In genomic region chr1:137898397-137898796, GRCm38 (mm10) we compare ENCODE assay signal across 8 mouse cellular contexts.
A peak's percentile ranks its signal among the peaks of the same experiment; 100 is the strongest.
DNase-seq lines count a peak whose midpoint lies in the region; ATAC-seq and TF ChIP-seq lines count a peak whose summit lies in the region.

No protein-coding gene starts in this region.

- peak; percentile 92 for TF ChIP-seq POLR2A in myocyte (IDR thresholded peaks at IDR 0.05; ENCODE audit: insufficient read length, low read depth)

- no peak overlapping the region for H3ac ChIP-seq in myocyte (ENCODE audit: control insufficient read depth, insufficient read length)

- peaks cover 41% of the 10 kb centered on the region for H3K79me2 ChIP-seq in myocyte (ENCODE audit: control insufficient read depth, insufficient read depth)

- no peaks in the 10 kb centered on the region for H3K9me3 ChIP-seq in forebrain, embryonic 10.5 days
- H3K9me3 ChIP-seq in heart, embryonic 14.5 days (ENCODE audit: control insufficient read depth, low read length) = no peaks in the 10 kb centered on the region
- H3K9me3 ChIP-seq in liver, embryonic 11.5 days (ENCODE audit: control insufficient read depth, low read length) = no peaks in the 10 kb centered on the region

- peak; percentile 82 for DNase-seq in c-Kit-positive CD71-positive TER-119-negative erythroid progenitor cells, embryonic 14.5 days (ENCODE audit: low read depth)
- peak; percentile 80 for DNase-seq in forebrain, embryonic 10.5 days (ENCODE audit: extremely low spot score, low spot score)
- peak; percentile 91 for DNase-seq in kidney, postnatal 10 days
- peak; percentile 75 for DNase-seq in liver, embryonic 11.5 days (ENCODE audit: low spot score)
- DNase-seq in spleen, postnatal 4 days (ENCODE audit: low spot score in 2 of 2) = peak; percentile 69 to 77

- H3K36me3 ChIP-seq in forebrain, embryonic 10.5 days (replicated peaks) = peaks cover 7% of the 10 kb centered on the region; the same call in 1 of the 2 replicates
- 0 out of 2 replicates have a peak, but pooled peaks cover 6% of the 10 kb centered on the region for H3K36me3 ChIP-seq in heart, embryonic 14.5 days (ENCODE audit: control insufficient read depth, insufficient read depth, low read length)
- H3K36me3 ChIP-seq in liver, embryonic 11.5 days (ENCODE audit: control insufficient read depth, insufficient read depth, low read length) = no peaks in the 10 kb centered on the region
- peaks cover 5% of the 10 kb centered on the region for H3K36me3 ChIP-seq in myocyte (ENCODE audit: control insufficient read depth, insufficient read depth)

- peak overlapping the region; percentile 95 for H3K27ac ChIP-seq in forebrain, embryonic 10.5 days
- peak overlapping the region; percentile 94 to 98 for H3K27ac ChIP-seq in heart, embryonic 14.5 days (replicated peaks in 1 of 2; ENCODE audit: control insufficient read depth in 1 of 2, insufficient read depth in 1 of 2, low read depth in 2 of 2, low read length in 2 of 2)
- peak overlapping the region; percentile 77; the same call in 1 of the 2 replicates for H3K27ac ChIP-seq in liver, embryonic 11.5 days (ENCODE audit: low read depth, low read length)

- H3K4me3 ChIP-seq in forebrain, embryonic 10.5 days = peak overlapping the region; percentile 75
- H3K4me3 ChIP-seq in heart, embryonic 14.5 days (ENCODE audit: control insufficient read depth in 1 of 2, insufficient read depth in 1 of 2, low read depth in 1 of 2, low read length in 2 of 2) = peak overlapping the region; percentile 76 to 84
- H3K4me3 ChIP-seq in liver, embryonic 11.5 days (ENCODE audit: low read depth, low read length) = peak overlapping the region; percentile 68
- H3K4me3 ChIP-seq in myocyte = peak overlapping the region; percentile 61

- H3K9ac ChIP-seq in heart, embryonic 14.5 days (ENCODE audit: low read length) = peak overlapping the region; percentile 97
- peak overlapping the region; percentile 74 for H3K9ac ChIP-seq in liver, embryonic 11.5 days (ENCODE audit: low read depth, low read length)

- H3K4me1 ChIP-seq in forebrain, embryonic 10.5 days = peaks cover 35% of the 10 kb centered on the region
- peaks cover 0 to 14% of the 10 kb centered on the region in 2 experiments; a peak in 2 of 4 replicates for H3K4me1 ChIP-seq in heart, embryonic 14.5 days (ENCODE audit: control insufficient read depth in 2 of 2, insufficient read depth in 2 of 2, low read length in 2 of 2)
- H3K4me1 ChIP-seq in liver, embryonic 11.5 days (replicated peaks; ENCODE audit: control insufficient read depth, insufficient read depth, low read length) = no peaks in the 10 kb centered on the region

- WGBS in forebrain, embryonic 10.5 days = under 1% methylated on average over 11 of the region's 11 CpGs
- WGBS in heart, embryonic 14.5 days = under 1% methylated on average over 11 of the region's 11 CpGs
- under 1% methylated on average over 11 of the region's 11 CpGs for WGBS in liver, embryonic 11.5 days

- H3K4me2 ChIP-seq in heart, embryonic 14.5 days (ENCODE audit: low read length) = peak overlapping the region; percentile 72
- peak overlapping the region; percentile 85 for H3K4me2 ChIP-seq in liver, embryonic 11.5 days
- peak overlapping the region; percentile 75 for H3K4me2 ChIP-seq in myocyte (ENCODE audit: low read depth)

- no peaks in the 10 kb centered on the region for H3K27me3 ChIP-seq in forebrain, embryonic 10.5 days (ENCODE audit: poor library complexity, severe bottlenecking)
- H3K27me3 ChIP-seq in heart, embryonic 14.5 days (ENCODE audit: control insufficient read depth, insufficient read depth, low read length) = no peaks in the 10 kb centered on the region
- no peaks in the 10 kb centered on the region for H3K27me3 ChIP-seq in liver, embryonic 11.5 days (replicated peaks; ENCODE audit: control insufficient read depth, insufficient read depth, low read length)
- no peaks in the 10 kb centered on the region for H3K27me3 ChIP-seq in myocyte (ENCODE audit: control insufficient read depth, insufficient read depth, insufficient read length)

- peak; percentile 92 for ATAC-seq in CD4-positive, CD25-positive, alpha-beta regulatory T cell, adult 4 months
- ATAC-seq in heart, embryonic 14.5 days (ENCODE audit: insufficient number of reproducible peaks, insufficient read depth, low FRiP score, low read depth) = peak; percentile 93
- ATAC-seq in liver, embryonic 11.5 days (replicated peaks; ENCODE audit: low FRiP score) = peak; percentile 97

TF ChIP-seq in myocyte, 11 proteins besides CTCF, POLR2A, EP300 and RAD21:
- TF ChIP-seq TCF12 (IDR thresholded peaks at IDR 0.05; ENCODE audit: insufficient read depth, poor library complexity, severe bottlenecking) (no peak), SRF (IDR thresholded peaks at IDR 0.05; ENCODE audit: control insufficient read depth, insufficient read length, low read depth) (no peak), MYOG (IDR thresholded peaks at IDR 0.05; ENCODE audit: control insufficient read depth in 1 of 3, insufficient read depth in 1 of 3, insufficient read length in 2 of 3, low read depth in 2 of 3) (no peak), TCF3 (IDR thresholded peaks at IDR 0.05; ENCODE audit: insufficient read length, low read depth) (no peak), MAX (IDR thresholded peaks at IDR 0.05; ENCODE audit: low read depth) (no peak), E2F4 (IDR thresholded peaks at IDR 0.05; ENCODE audit: insufficient read depth) (no peak), CEBPB (IDR thresholded peaks at IDR 0.05; ENCODE audit: insufficient read depth, poor library complexity, severe bottlenecking) (no peak), REST (IDR thresholded peaks at IDR 0.05; ENCODE audit: insufficient read depth, insufficient read length) (no peak), USF1 (IDR thresholded peaks at IDR 0.05; ENCODE audit: low read depth) (peak; percentile 95), POLR2AphosphoS2 (IDR thresholded peaks at IDR 0.05; ENCODE audit: insufficient read length, low read depth) (peak; percentile 95), MYOD1 (IDR thresholded peaks at IDR 0.05; ENCODE audit: control insufficient read depth in 1 of 3, insufficient read length in 2 of 3, low read depth in 2 of 3) (no peak)

Comparison
In these comparisons a context has a peak if more than half of its experiments do, and no peak if none do; other contexts are left out.
1. Peak in every context shown above with its lines: DNase-seq, ATAC-seq, H3K4me3 ChIP-seq and H3K27ac ChIP-seq.